Mouse (Mus musculus): Measurements from ENCODE around the gene Actg2. TPM values are rescaled to one million over a fixed set of nuclear protein-coding genes. Genes with fewer than 3 reads are reported as not detected.

Actg2 gene
- total and polyA plus RNA-seq, 2 experiments from 2014 or later = 7.0 to 831 TPM

- H3K9ac ChIP-seq (replicated peaks; ENCODE audit: low read depth, low read length) = no peak overlapping the region
- no peak overlapping the region for H3K4me3 ChIP-seq (ENCODE audit: low read depth, low read length)
- H3K27me3 ChIP-seq (ENCODE audit: control insufficient read depth, insufficient read depth, low read length) = no peaks in the 10 kb centered on the region
- 92% methylated on average over 7 of the region's 7 CpGs for WGBS
- no peak overlapping the region for H3K27ac ChIP-seq (ENCODE audit: low read depth)
- no peaks in the 10 kb centered on the region for H3K9me3 ChIP-seq (replicated peaks; ENCODE audit: control insufficient read depth, low read length)
- TF ChIP-seq EP300 (IDR thresholded peaks at IDR 0.05; ENCODE audit: low read depth) (no peak), CTCF (IDR thresholded peaks at IDR 0.05; ENCODE audit: low read depth) (no peak)
- H3K36me3 ChIP-seq (replicated peaks; ENCODE audit: control insufficient read depth, insufficient read depth, low read length) = peaks cover 33% of the 10 kb centered on the region
- no peak overlapping the region for H3K4me2 ChIP-seq (ENCODE audit: low read depth, low read length)
- H3K4me1 ChIP-seq (ENCODE audit: control insufficient read depth, insufficient read depth) = no peaks in the 10 kb centered on the region
- DNase-seq (ENCODE audit: low spot score) (no peak), ATAC-seq (ENCODE audit: insufficient read depth, low read depth) (no peak)
Observed at GRCm38 (mm10) chr6:83478628-83479027, 57.4 kb downstream of the Actg2 start.

GRCm38 (mm10) chr6:83478217-83478616 lies 57.8 kb downstream of the Actg2 start:
- DNase-seq (ENCODE audit: low spot score) = no peak
- no peaks in the 10 kb centered on the region for H3K9me3 ChIP-seq (replicated peaks; ENCODE audit: control insufficient read depth, low read length)
- H3K9ac ChIP-seq (replicated peaks; ENCODE audit: low read depth, low read length) = no peak overlapping the region
- no peak for ATAC-seq (ENCODE audit: insufficient read depth, low read depth)
- no peaks in the 10 kb centered on the region for H3K4me1 ChIP-seq (ENCODE audit: control insufficient read depth, insufficient read depth)
- H3K27me3 ChIP-seq (ENCODE audit: control insufficient read depth, insufficient read depth, low read length) = no peaks in the 10 kb centered on the region
- WGBS = 65% methylated on average over 4 of the region's 4 CpGs
- H3K36me3 ChIP-seq (replicated peaks; ENCODE audit: control insufficient read depth, insufficient read depth, low read length) = peaks cover 33% of the 10 kb centered on the region
- TF ChIP-seq EP300 (IDR thresholded peaks at IDR 0.05; ENCODE audit: low read depth) (no peak), CTCF (IDR thresholded peaks at IDR 0.05; ENCODE audit: low read depth) (peak; percentile 20; the same call in 1 of the 2 replicates)
- H3K4me2 ChIP-seq (ENCODE audit: low read depth, low read length) = no peak overlapping the region
- no peak overlapping the region for H3K27ac ChIP-seq (ENCODE audit: low read depth)
- no peak overlapping the region for H3K4me3 ChIP-seq (ENCODE audit: low read depth, low read length)

DNA sequence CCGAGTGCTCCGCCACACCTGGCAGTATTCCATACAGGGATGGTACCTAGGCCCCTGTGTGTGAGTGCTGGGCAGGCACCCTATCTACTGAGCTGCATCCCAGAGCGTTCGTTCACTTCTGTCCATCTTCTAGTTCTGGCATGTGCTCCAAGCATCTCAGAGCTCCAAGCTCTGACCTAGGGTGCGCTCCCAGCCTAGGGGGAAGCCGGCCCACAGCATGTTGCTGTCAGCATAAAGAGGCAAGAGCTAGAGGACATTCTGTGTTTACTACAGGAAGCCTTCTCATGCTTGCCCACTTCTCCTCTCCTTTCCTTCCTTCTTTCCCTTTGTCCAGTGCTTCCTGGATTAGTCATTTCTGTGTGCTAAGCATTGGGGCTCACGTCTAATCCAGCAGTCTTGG lies 60.6 kb downstream of the Actg2 start:
- no peak overlapping the region for H3K27ac ChIP-seq (ENCODE audit: low read depth)
- ATAC-seq (ENCODE audit: insufficient read depth, low read depth) (no peak), DNase-seq (ENCODE audit: low spot score) (no peak)
- no peak overlapping the region for H3K4me3 ChIP-seq (ENCODE audit: low read depth, low read length)
- peaks cover 10% of the 10 kb centered on the region for H3K36me3 ChIP-seq (replicated peaks; ENCODE audit: control insufficient read depth, insufficient read depth, low read length)
- TF ChIP-seq CTCF (IDR thresholded peaks at IDR 0.05; ENCODE audit: low read depth) (no peak), EP300 (IDR thresholded peaks at IDR 0.05; ENCODE audit: low read depth) (no peak)
- H3K27me3 ChIP-seq (ENCODE audit: control insufficient read depth, insufficient read depth, low read length) = no peaks in the 10 kb centered on the region
- no peaks in the 10 kb centered on the region for H3K4me1 ChIP-seq (ENCODE audit: control insufficient read depth, insufficient read depth)
- WGBS = 59% methylated on average over 7 of the region's 7 CpGs
- no peak overlapping the region for H3K9ac ChIP-seq (replicated peaks; ENCODE audit: low read depth, low read length)
- no peak overlapping the region for H3K4me2 ChIP-seq (ENCODE audit: low read depth, low read length)
- H3K9me3 ChIP-seq (replicated peaks; ENCODE audit: control insufficient read depth, low read length) = no peaks in the 10 kb centered on the region

DNA sequence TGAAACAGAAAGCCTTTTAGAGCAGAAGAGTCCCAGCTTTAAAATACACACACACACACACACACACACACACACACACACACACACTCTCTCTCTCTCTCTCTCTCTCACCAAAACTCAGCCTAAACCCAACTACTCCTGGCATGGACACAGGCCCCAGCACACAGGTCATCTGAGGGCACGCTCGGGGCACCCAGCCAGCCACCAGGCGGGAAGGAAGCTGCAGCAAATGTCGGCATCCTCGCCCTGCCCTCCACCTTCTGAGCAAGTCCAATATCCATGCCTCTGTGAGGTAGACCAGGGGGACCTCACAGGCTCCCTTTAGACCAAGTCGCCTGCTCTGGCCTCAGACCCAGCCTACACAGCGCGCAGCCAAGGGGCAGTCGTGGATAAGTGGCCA lies 62.8 kb downstream of the Actg2 start:
- Histone ChIP-seq H3K27ac (ENCODE audit: low read depth) (no peak overlapping the region), H3K9me3 (replicated peaks; ENCODE audit: control insufficient read depth, low read length) (no peaks in the 10 kb centered on the region), H3K4me2 (ENCODE audit: low read depth, low read length) (no peak overlapping the region), H3K4me3 (ENCODE audit: low read depth, low read length) (no peak overlapping the region), H3K4me1 (ENCODE audit: control insufficient read depth, insufficient read depth) (no peaks in the 10 kb centered on the region), H3K9ac (replicated peaks; ENCODE audit: low read depth, low read length) (no peak overlapping the region), H3K27me3 (ENCODE audit: control insufficient read depth, insufficient read depth, low read length) (no peaks in the 10 kb centered on the region), H3K36me3 (replicated peaks; ENCODE audit: control insufficient read depth, insufficient read depth, low read length) (no peaks in the 10 kb centered on the region; the same call in 1 of the 2 replicates)
- WGBS = 57% methylated on average over 9 of the region's 9 CpGs
- ATAC-seq (ENCODE audit: insufficient read depth, low read depth) (peak; percentile 69), DNase-seq (ENCODE audit: low spot score) (no peak)
- no peak for TF ChIP-seq CTCF (IDR thresholded peaks at IDR 0.05; ENCODE audit: low read depth)
- no peak for TF ChIP-seq EP300 (IDR thresholded peaks at IDR 0.05; ENCODE audit: low read depth)

- DNase-seq (ENCODE audit: low spot score) (no peak), ATAC-seq (ENCODE audit: insufficient read depth, low read depth) (no peak)
- no peaks in the 10 kb centered on the region for H3K4me1 ChIP-seq (ENCODE audit: control insufficient read depth, insufficient read depth)
- H3K4me2 ChIP-seq (ENCODE audit: low read depth, low read length) = no peak overlapping the region
- H3K9ac ChIP-seq (replicated peaks; ENCODE audit: low read depth, low read length) = no peak overlapping the region
- no peak overlapping the region for H3K27ac ChIP-seq (ENCODE audit: low read depth)
- TF ChIP-seq EP300 (IDR thresholded peaks at IDR 0.05; ENCODE audit: low read depth) (no peak), CTCF (IDR thresholded peaks at IDR 0.05; ENCODE audit: low read depth) (no peak)
- H3K27me3 ChIP-seq (ENCODE audit: control insufficient read depth, insufficient read depth, low read length) = no peaks in the 10 kb centered on the region
- H3K4me3 ChIP-seq (ENCODE audit: low read depth, low read length) = no peak overlapping the region
- WGBS = 82% methylated on average over 7 of the region's 7 CpGs
- H3K9me3 ChIP-seq (replicated peaks; ENCODE audit: control insufficient read depth, low read length) = no peaks in the 10 kb centered on the region
- H3K36me3 ChIP-seq (replicated peaks; ENCODE audit: control insufficient read depth, insufficient read depth, low read length) = no peaks in the 10 kb centered on the region; the same call in 1 of the 2 replicates
Observed at GRCm38 (mm10) chr6:83471739-83472138, 64.3 kb downstream of the Actg2 start.

GRCm38 (mm10) chr6:83464011-83464410 lies 72.1 kb downstream of the Actg2 start:
- DNase-seq (ENCODE audit: low spot score) = no peak
- H3K9ac ChIP-seq (replicated peaks; ENCODE audit: low read depth, low read length) = no peak overlapping the region
- H3K4me2 ChIP-seq (ENCODE audit: low read depth, low read length) = no peak overlapping the region
- no peaks in the 10 kb centered on the region for H3K27me3 ChIP-seq (ENCODE audit: control insufficient read depth, insufficient read depth, low read length)
- TF ChIP-seq CTCF (IDR thresholded peaks at IDR 0.05; ENCODE audit: low read depth) (no peak), EP300 (IDR thresholded peaks at IDR 0.05; ENCODE audit: low read depth) (no peak)
- H3K4me1 ChIP-seq (ENCODE audit: control insufficient read depth, insufficient read depth) = no peaks in the 10 kb centered on the region
- ATAC-seq (ENCODE audit: insufficient read depth, low read depth) = no peak
- H3K4me3 ChIP-seq (ENCODE audit: low read depth, low read length) = no peak overlapping the region
- no peaks in the 10 kb centered on the region for H3K36me3 ChIP-seq (replicated peaks; ENCODE audit: control insufficient read depth, insufficient read depth, low read length)
- no peak overlapping the region for H3K27ac ChIP-seq (ENCODE audit: low read depth)
- H3K9me3 ChIP-seq (replicated peaks; ENCODE audit: control insufficient read depth, low read length) = no peaks in the 10 kb centered on the region

Other genes with a start within 250 kb of the Actg2 start
- gene Mthfd2, start 210.4 kb downstream of the Actg2 start, total RNA-seq (2014; rRNA removed; ENCODE audit: low replicate concordance) = 3.6 and 4.7 TPM in 2 replicates
- gene Mthfd2, start 210.4 kb downstream of the Actg2 start, polyA plus RNA-seq (2015; fragmentation: Nextera tagmentation; extraction: Ambion mirVana) = 8.5 and 8.9 TPM in 2 replicates
- gene Mob1a, start 210.2 kb downstream of the Actg2 start, total RNA-seq (2014; rRNA removed; ENCODE audit: low replicate concordance) = 33.8 and 35.0 TPM in 2 replicates
- gene Mob1a, start 210.2 kb downstream of the Actg2 start, polyA plus RNA-seq (2015; fragmentation: Nextera tagmentation; extraction: Ambion mirVana) = 15.1 and 15.9 TPM in 2 replicates
- 32.0 and 36.3 TPM in 2 replicates for gene Bola3, start 187.1 kb downstream of the Actg2 start, total RNA-seq (2014; rRNA removed; ENCODE audit: low replicate concordance)
- gene Bola3, start 187.1 kb downstream of the Actg2 start, polyA plus RNA-seq (2015; fragmentation: Nextera tagmentation; extraction: Ambion mirVana) = 492 and 553 TPM in 2 replicates
- gene Tet3, start 77.2 kb downstream of the Actg2 start, total RNA-seq (2014; rRNA removed; ENCODE audit: low replicate concordance) = 14.1 and 17.3 TPM in 2 replicates
- gene Tet3, start 77.2 kb downstream of the Actg2 start, polyA plus RNA-seq (2015; fragmentation: Nextera tagmentation; extraction: Ambion mirVana) = 16.4 and 17.2 TPM in 2 replicates
- 21.4 and 25.2 TPM in 2 replicates for gene Dguok, start 29.3 kb downstream of the Actg2 start, total RNA-seq (2014; rRNA removed; ENCODE audit: low replicate concordance)
- 51.7 and 58.4 TPM in 2 replicates for gene Dguok, start 29.3 kb downstream of the Actg2 start, polyA plus RNA-seq (2015; fragmentation: Nextera tagmentation; extraction: Ambion mirVana)
- gene Stambp, start 36.5 kb upstream of the Actg2 start, total RNA-seq (2014; rRNA removed; ENCODE audit: low replicate concordance) = 1.2 and 1.5 TPM in 2 replicates
- gene Stambp, start 36.5 kb upstream of the Actg2 start, polyA plus RNA-seq (2015; fragmentation: Nextera tagmentation; extraction: Ambion mirVana) = 22.9 and 24.6 TPM in 2 replicates
- gene Clec4f, start 119.9 kb upstream of the Actg2 start, total RNA-seq (2014; rRNA removed; ENCODE audit: low replicate concordance) = 1.7 TPM in 1 of 2 replicates, not detected in the other
- gene Clec4f, start 119.9 kb upstream of the Actg2 start, polyA plus RNA-seq (2015; fragmentation: Nextera tagmentation; extraction: Ambion mirVana) = 0.59 and 0.66 TPM in 2 replicates
- 0.11 and 0.19 TPM in 2 replicates for gene Cd207, start 141.6 kb upstream of the Actg2 start, total RNA-seq (2014; rRNA removed; ENCODE audit: low replicate concordance)
- 0.75 and 1.2 TPM in 2 replicates for gene Cd207, start 141.6 kb upstream of the Actg2 start, polyA plus RNA-seq (2015; fragmentation: Nextera tagmentation; extraction: Ambion mirVana)
- not detected in 2 replicates for gene Vax2, start 175.0 kb upstream of the Actg2 start, total RNA-seq (2014; rRNA removed; ENCODE audit: low replicate concordance)
- not detected in 2 replicates for gene Vax2, start 175.0 kb upstream of the Actg2 start, polyA plus RNA-seq (2015; fragmentation: Nextera tagmentation; extraction: Ambion mirVana)
- 0.15 and 4.1 TPM in 2 replicates for gene Atp6v1b1, start 206.7 kb upstream of the Actg2 start, total RNA-seq (2014; rRNA removed; ENCODE audit: low replicate concordance)
- 0.10 TPM in 1 of 2 replicates, not detected in the other for gene Atp6v1b1, start 206.7 kb upstream of the Actg2 start, polyA plus RNA-seq (2015; fragmentation: Nextera tagmentation; extraction: Ambion mirVana)
- gene Ankrd53, start 226.4 kb upstream of the Actg2 start, total RNA-seq (2014; rRNA removed; ENCODE audit: low replicate concordance) = not detected in 2 replicates
- gene Ankrd53, start 226.4 kb upstream of the Actg2 start, polyA plus RNA-seq (2015; fragmentation: Nextera tagmentation; extraction: Ambion mirVana) = 0.16 TPM in 2 replicates
- 78.9 and 85.9 TPM in 2 replicates for gene Tex261, start 239.5 kb upstream of the Actg2 start, total RNA-seq (2014; rRNA removed; ENCODE audit: low replicate concordance)
- gene Tex261, start 239.5 kb upstream of the Actg2 start, polyA plus RNA-seq (2015; fragmentation: Nextera tagmentation; extraction: Ambion mirVana) = 102 and 109 TPM in 2 replicates